Mouse (Mus musculus) liver, embryonic 15.5 days (tissue): ENCODE data around the gene Urb2. TPM values are rescaled to one million over a fixed set of nuclear protein-coding genes. Genes with fewer than 3 reads are reported as not detected.

Source experiments
- ATAC-seq: fragments of 200-750 bp; cut with Nextera tagmentation; 2 replicates; pipeline ENCODE4 v1.8.0; 2017; ENCODE audit warnings: moderate number of reproducible peaks, mild to moderate bottlenecking, moderate library complexity; ENCODE audit not compliant: insufficient read depth
- H3K27ac ChIP-seq: fragments of 300-500 bp; sonication (generic); replicated peaks from 2 replicates; pipeline ENCODE4 v1.5.1; 2015; ENCODE audit warnings: mild to moderate bottlenecking, inconsistent platforms
- H3K27me3 ChIP-seq: fragments of 300-500 bp; sonication (generic); 2 replicates; pipeline ENCODE4 v1.6.1; 2015; ENCODE audit warnings: mild to moderate bottlenecking, inconsistent platforms
- H3K36me3 ChIP-seq: fragments of 300-500 bp; sonication (generic); replicated peaks from 2 replicates; pipeline ENCODE4 v1.6.1; 2015; ENCODE audit warnings: moderate library complexity, mild to moderate bottlenecking, inconsistent platforms
- H3K4me1 ChIP-seq: fragments of 300-500 bp; sonication (generic); replicated peaks from 2 replicates; pipeline ENCODE4 v1.6.1; 2015; ENCODE audit warnings: inconsistent platforms
- H3K4me2 ChIP-seq: fragments of 300-500 bp; sonication (generic); 2 replicates; pipeline ENCODE4 v1.6.1; 2015; ENCODE audit warnings: moderate library complexity, mild to moderate bottlenecking, inconsistent platforms
- H3K4me3 ChIP-seq: fragments of 300-500 bp; sonication (generic); replicated peaks from 2 replicates; pipeline ENCODE4 v1.5.1; 2015; ENCODE audit warnings: mild to moderate bottlenecking, inconsistent platforms
- H3K9ac ChIP-seq: fragments of 300-500 bp; sonication (generic); 2 replicates; pipeline ENCODE4 v1.6.1; 2015; ENCODE audit warnings: moderate library complexity, mild to moderate bottlenecking, inconsistent platforms
- H3K9me3 ChIP-seq: fragments of 300-500 bp; sonication (generic); replicated peaks from 2 replicates; pipeline ENCODE4 v1.6.1; 2016; ENCODE audit warnings: inconsistent platforms
- WGBS: fragments of 180-500 bp; shearing (Covaris S2); methylation state at CpG from one replicate; pipeline ENCODE4 v1.1.7; 2015; ENCODE audit warnings: mixed read lengths; ENCODE audit not compliant: insufficient replicate concordance; 5-methylcytosine and 5-hydroxymethylcytosine counted together
- polyA plus RNA-seq: library from polyadenylated mRNA; unstranded; fragments of >200 nt; fragmentation: Nextera tagmentation; extraction: Ambion mirVana; gene quantifications from 2 replicates; pipeline ENCODE4 v1.2.1, GENCODE M21; 2015

The Urb2 gene
- polyA plus RNA-seq, result 2.4 and 2.5 TPM in 2 replicates

GRCm38 (mm10) chr8:124021237-124022227 is at the start of gene Urb2, which contains the start of gene Taf5l:
Gene Urb2 (plus strand): TSS chr8:124021508.
Gene Taf5l (minus strand): TSS chr8:124021397.
- Histone ChIP-seq H3K9me3 (no peaks in the 10 kb centered on the region), H3K4me1 (peaks cover 50% of the 10 kb centered on the region), H3K27ac (peak within 1 kb of the TSS; percentile 89), H3K27me3 (no peaks in the 10 kb centered on the region), H3K9ac (peak within 1 kb of the TSS; percentile 84), H3K4me2 (peak within 1 kb of the TSS; percentile 95), H3K36me3 (peaks cover 27% of the 10 kb centered on the region), H3K4me3 (peak within 1 kb of the TSS; percentile 94)
- ATAC-seq, result peak; percentile 88
- under 1% methylated on average over 74 of the region's 74 CpGs for WGBS

GRCm38 (mm10) chr8:123973495-123973894 is 47.8 kb upstream of the Urb2 start:
- 73% methylated on average over 1 of the region's 1 CpGs for WGBS
- H3K4me2 ChIP-seq, result peak overlapping the region; percentile 46
- ATAC-seq, result peak; percentile 12; the same call in 1 of the 2 replicates
- H3K36me3 ChIP-seq, result peaks cover 98% of the 10 kb centered on the region
- H3K27ac ChIP-seq, result peak overlapping the region; percentile 66
- H3K4me1 ChIP-seq, result peaks cover 96% of the 10 kb centered on the region
- H3K9me3 ChIP-seq, result no peaks in the 10 kb centered on the region
- H3K27me3 ChIP-seq, result no peaks in the 10 kb centered on the region
- H3K9ac ChIP-seq, result 0 out of 2 replicates have a peak overlapping the region, but pooled peaks have one; percentile 5
- H3K4me3 ChIP-seq, result peak overlapping the region; percentile 5; the same call in 1 of the 2 replicates

- Histone ChIP-seq H3K36me3 (peaks cover 84% of the 10 kb centered on the region), H3K9me3 (no peaks in the 10 kb centered on the region), H3K4me3 (peak overlapping the region; percentile 99), H3K4me2 (peak overlapping the region; percentile 83), H3K27me3 (no peaks in the 10 kb centered on the region), H3K4me1 (peaks cover 77% of the 10 kb centered on the region), H3K27ac (peak overlapping the region; percentile 96), H3K9ac (peak overlapping the region; percentile 100; the same call in 1 of the 2 replicates)
- ATAC-seq, result no peak
- WGBS, result 88% methylated on average over 4 of the region's 4 CpGs
These were observed 43.8 kb upstream of the Urb2 start for GRCm38 (mm10) chr8:123977499-123977898.

- ATAC-seq, result no peak
- Histone ChIP-seq H3K27me3 (no peaks in the 10 kb centered on the region), H3K9ac (peak overlapping the region; percentile 100), H3K4me3 (peak overlapping the region; percentile 99), H3K4me1 (peaks cover 71% of the 10 kb centered on the region), H3K4me2 (peak overlapping the region; percentile 83), H3K27ac (peak overlapping the region; percentile 96), H3K9me3 (no peaks in the 10 kb centered on the region), H3K36me3 (peaks cover 76% of the 10 kb centered on the region)
- WGBS, result 39% methylated on average over 14 of the region's 14 CpGs
These were observed 43.0 kb upstream of the Urb2 start for GRCm38 (mm10) chr8:123978166-123978838.

GRCm38 (mm10) chr8:123978926-123979325 is 42.4 kb upstream of the Urb2 start:
- H3K27ac ChIP-seq, result peak overlapping the region; percentile 96
- H3K4me1 ChIP-seq, result peaks cover 73% of the 10 kb centered on the region
- peak; percentile 87 for ATAC-seq
- H3K36me3 ChIP-seq, result peaks cover 71% of the 10 kb centered on the region
- H3K27me3 ChIP-seq, result no peaks in the 10 kb centered on the region
- 7% methylated on average over 8 of the region's 8 CpGs for WGBS
- H3K9ac ChIP-seq, result peak overlapping the region; percentile 100
- H3K9me3 ChIP-seq, result no peaks in the 10 kb centered on the region
- H3K4me2 ChIP-seq, result peak overlapping the region; percentile 83
- H3K4me3 ChIP-seq, result peak overlapping the region; percentile 99

GRCm38 (mm10) chr8:123980239-123980638 is 41.1 kb upstream of the Urb2 start:
- H3K9ac ChIP-seq, result peak overlapping the region; percentile 100
- peak overlapping the region; percentile 83 for H3K4me2 ChIP-seq
- H3K4me1 ChIP-seq, result peaks cover 74% of the 10 kb centered on the region

GRCm38 (mm10) chr8:123981674-123982073 is 39.6 kb upstream of the Urb2 start:
- peak overlapping the region; percentile 99 for H3K4me3 ChIP-seq
- no peaks in the 10 kb centered on the region for H3K9me3 ChIP-seq
- peak overlapping the region; percentile 100 for H3K9ac ChIP-seq
- no peaks in the 10 kb centered on the region for H3K27me3 ChIP-seq
- WGBS, result 35% methylated on average over 4 of the region's 4 CpGs
- no peak for ATAC-seq
- peaks cover 44% of the 10 kb centered on the region for H3K36me3 ChIP-seq
- H3K27ac ChIP-seq, result peak overlapping the region; percentile 96
- H3K4me1 ChIP-seq, result peaks cover 74% of the 10 kb centered on the region
- peak overlapping the region; percentile 83 for H3K4me2 ChIP-seq

More at GRCm38 (mm10) chr8:123980239-123980638, 41.1 kb upstream of the Urb2 start:
- no peaks in the 10 kb centered on the region for H3K9me3 ChIP-seq
- no peaks in the 10 kb centered on the region for H3K27me3 ChIP-seq
- peak overlapping the region; percentile 99 for H3K4me3 ChIP-seq
- WGBS, result 14% methylated on average over 4 of the region's 4 CpGs
- H3K36me3 ChIP-seq, result peaks cover 58% of the 10 kb centered on the region
- peak overlapping the region; percentile 96 for H3K27ac ChIP-seq
- no peak for ATAC-seq

- H3K9me3 ChIP-seq, result no peaks in the 10 kb centered on the region
- peak overlapping the region; percentile 100 for H3K9ac ChIP-seq
- peak overlapping the region; percentile 99 for H3K4me3 ChIP-seq
- H3K27ac ChIP-seq, result peak overlapping the region; percentile 96
- ATAC-seq, result peak; percentile 3; the same call in 1 of the 2 replicates
- WGBS, result under 1% methylated on average over 48 of the region's 48 CpGs
- H3K4me1 ChIP-seq, result peaks cover 74% of the 10 kb centered on the region
- H3K36me3 ChIP-seq, result peaks cover 37% of the 10 kb centered on the region
- peak overlapping the region; percentile 83 for H3K4me2 ChIP-seq
- no peaks in the 10 kb centered on the region for H3K27me3 ChIP-seq
These were observed 39.0 kb upstream of the Urb2 start for GRCm38 (mm10) chr8:123982291-123982793.

GRCm38 (mm10) chr8:123982826-123983400 is 38.4 kb upstream of the Urb2 start, which contains the start of gene Abcb10:
Gene Abcb10 (minus strand): TSS chr8:123983122.
- Histone ChIP-seq H3K9ac (peak within 1 kb of the TSS; percentile 100), H3K36me3 (peaks cover 32% of the 10 kb centered on the region), H3K27me3 (no peaks in the 10 kb centered on the region), H3K27ac (peak within 1 kb of the TSS; percentile 96), H3K4me2 (peak within 1 kb of the TSS; percentile 83), H3K4me3 (peak within 1 kb of the TSS; percentile 99), H3K4me1 (peaks cover 74% of the 10 kb centered on the region), H3K9me3 (no peaks in the 10 kb centered on the region)
- under 1% methylated on average over 50 of the region's 56 CpGs for WGBS
- peak; percentile 83 for ATAC-seq

- peaks cover 9% of the 10 kb centered on the region; the same call in 1 of the 2 replicates for H3K36me3 ChIP-seq
- H3K4me2 ChIP-seq, result peak overlapping the region; percentile 76
- H3K27me3 ChIP-seq, result no peaks in the 10 kb centered on the region
- H3K4me1 ChIP-seq, result peaks cover 87% of the 10 kb centered on the region
- no peaks in the 10 kb centered on the region for H3K9me3 ChIP-seq
- peak; percentile 93 for ATAC-seq
- peak overlapping the region; percentile 66 for H3K9ac ChIP-seq
- H3K27ac ChIP-seq, result peak overlapping the region; percentile 96
- H3K4me3 ChIP-seq, result peak overlapping the region; percentile 43
- WGBS, result 8% methylated on average over 6 of the region's 6 CpGs
These were observed 32.7 kb upstream of the Urb2 start for GRCm38 (mm10) chr8:123988605-123989038.
